19 mouse cellular contexts compared by ENCODE assay signal in genomic region chr2:49827756-49828155, GRCm38 (mm10). TPM values are rescaled to one million over a fixed set of nuclear protein-coding genes. Genes with fewer than 3 reads are reported as not detected.
DNase-seq lines count a peak whose midpoint lies in the region; ATAC-seq lines count a peak whose summit lies in the region.
"Had no signal": no experiment of that assay in that cellular context is flagged by ENCODE, and none has a peak within 500 bp of the region (broad histone marks: within the 10 kb centered on the region; RNA-seq: fewer than 3 reads in every experiment).

No protein-coding gene starts in this region.

- no peak for ATAC-seq in midbrain, embryonic 11.5 days (ENCODE audit: low FRiP score)
- no peak for ATAC-seq in midbrain, embryonic 13.5 days

- no peak overlapping the region for H3K9ac ChIP-seq in midbrain, embryonic 11.5 days (ENCODE audit: low read length)
- no peak overlapping the region for H3K9ac ChIP-seq in midbrain, embryonic 13.5 days (replicated peaks)
- H3K9ac ChIP-seq: forebrain, embryonic 12.5 days; hindbrain, embryonic 12.5 days; neural tube, embryonic 12.5 days had no signal

- H3K27me3 ChIP-seq in midbrain, embryonic 11.5 days (ENCODE audit: control insufficient read depth, insufficient read depth, low read length) = no peaks in the 10 kb centered on the region
- no peaks in the 10 kb centered on the region for H3K27me3 ChIP-seq in midbrain, embryonic 13.5 days
- H3K27me3 ChIP-seq: forebrain, embryonic 12.5 days; hindbrain, embryonic 12.5 days; neural tube, embryonic 12.5 days had no signal

- no peak overlapping the region for H3K4me3 ChIP-seq in midbrain, embryonic 11.5 days (ENCODE audit: low read depth, low read length)
- H3K4me3 ChIP-seq in midbrain, embryonic 13.5 days (replicated peaks) = no peak overlapping the region
- H3K4me3 ChIP-seq: forebrain, embryonic 12.5 days; heart, embryonic 10.5 days; hindbrain, embryonic 12.5 days; limb, embryonic 10.5 days; neural tube, embryonic 12.5 days had no signal

- H3K4me1 ChIP-seq in midbrain, embryonic 11.5 days (ENCODE audit: control insufficient read depth, insufficient read depth, low read length) = no peaks in the 10 kb centered on the region
- no peaks in the 10 kb centered on the region for H3K4me1 ChIP-seq in midbrain, embryonic 13.5 days (replicated peaks)
- H3K4me1 ChIP-seq: forebrain, embryonic 12.5 days; heart, embryonic 10.5 days; hindbrain, embryonic 12.5 days; neural tube, embryonic 12.5 days had no signal

- H3K36me3 ChIP-seq in midbrain, embryonic 11.5 days (ENCODE audit: control insufficient read depth, insufficient read depth, low read length) = no peaks in the 10 kb centered on the region
- H3K36me3 ChIP-seq in midbrain, embryonic 13.5 days = no peaks in the 10 kb centered on the region
- H3K36me3 ChIP-seq: forebrain, embryonic 12.5 days; heart, embryonic 10.5 days; hindbrain, embryonic 12.5 days; limb, embryonic 10.5 days; neural tube, embryonic 12.5 days had no signal

- 46% methylated on average over 4 of the region's 4 CpGs for WGBS in midbrain, embryonic 11.5 days
- 44% methylated on average over 4 of the region's 4 CpGs for WGBS in midbrain, embryonic 13.5 days

- H3K4me2 ChIP-seq in midbrain, embryonic 11.5 days = no peak overlapping the region
- H3K4me2 ChIP-seq in midbrain, embryonic 13.5 days (replicated peaks) = no peak overlapping the region
- H3K4me2 ChIP-seq: forebrain, embryonic 12.5 days; hindbrain, embryonic 12.5 days; liver, embryonic 11.5 days; neural tube, embryonic 12.5 days had no signal

- no peak overlapping the region for H3K27ac ChIP-seq in midbrain, embryonic 11.5 days (ENCODE audit: low read depth, low read length)
- no peak overlapping the region for H3K27ac ChIP-seq in midbrain, embryonic 13.5 days
- H3K27ac ChIP-seq: forebrain, embryonic 12.5 days; heart, embryonic 10.5 days; hindbrain, embryonic 12.5 days; limb, embryonic 10.5 days; neural tube, embryonic 12.5 days had no signal

- no peaks in the 10 kb centered on the region for H3K9me3 ChIP-seq in midbrain, embryonic 11.5 days (ENCODE audit: control insufficient read depth, low read length)
- H3K9me3 ChIP-seq in midbrain, embryonic 13.5 days = no peaks in the 10 kb centered on the region
- H3K9me3 ChIP-seq: forebrain, embryonic 12.5 days; heart, embryonic 10.5 days; hindbrain, embryonic 12.5 days; limb, embryonic 10.5 days; neural tube, embryonic 12.5 days had no signal

- DNase-seq in midbrain, embryonic 11.5 days (ENCODE audit: low spot score, missing footprints) = peak; percentile 82
- peak; percentile 70 to 79 for DNase-seq in kidney, adult 8-10 months
- peak; percentile 57 to 75 for DNase-seq in kidney, postnatal 25 days
- DNase-seq in embryo, embryonic 10.5 days (ENCODE audit: low spot score) = no peak
- no peak for DNase-seq in frontal cortex, postnatal 36 days (ENCODE audit: low spot score in 2 of 2)
- no peak for DNase-seq in layer of hippocampus, adult 18-20 months (ENCODE audit: low spot score in 2 of 2)
- DNase-seq: cerebellum, postnatal 10 days; gastrocnemius, postnatal 25 days; heart, postnatal 10 days; lung, postnatal 10 days; thymus, adult 18-20 months had no signal

RNA-seq across cellular contexts. Expression of gene Lypd6b, which starts 40.3 kb away (rescaled TPM):
- polyA plus RNA-seq in midbrain, embryonic 11.5 days (2014; fragmentation: Nextera tagmentation; extraction: Ambion mirVana) = 0.36 and 0.87 TPM in 2 replicates
- 2.6 and 3.3 TPM in 2 replicates for polyA plus RNA-seq in midbrain, embryonic 13.5 days (2015; fragmentation: Nextera tagmentation; extraction: Ambion mirVana)
- 1 to 10 TPM; 3.5 to 4.7 TPM for total RNA-seq in layer of hippocampus, adult 18-20 months (2021)
- total RNA-seq: gastrocnemius, postnatal 25 days; megakaryocyte-erythroid progenitor cell, adult 5-6 weeks had no signal

Comparison
In these comparisons a context has a peak if more than half of its experiments do, and no peak if none do; other contexts are left out.
1. DNase-seq: peak in midbrain, embryonic 11.5 days (single experiment), kidney, adult 8-10 months (2 of 2) and kidney, postnatal 25 days (2 of 2); none in embryo, embryonic 10.5 days (single experiment), frontal cortex, postnatal 36 days (0 of 2) and layer of hippocampus, adult 18-20 months (0 of 2).